Mouse (Mus musculus) CH12.LX (cell line): Measurements from ENCODE around the gene Sec14l1. TPM values are rescaled to one million over a fixed set of nuclear protein-coding genes. Genes with fewer than 3 reads are reported as not detected.
A peak's percentile ranks its signal among the peaks of the same experiment; 100 is the strongest.

Experiments
- DNase-seq: peaks from one replicate; pipeline ENCODE4 v3.0.0-alpha.2; 2013; ENCODE audit errors: extremely low read depth
- H3K27ac ChIP-seq: 2 replicates; pipeline ENCODE4 v1.5.1; 2012; ENCODE audit warnings: low read depth, mild to moderate bottlenecking, control low read depth, moderate library complexity; ENCODE audit not compliant: insufficient read depth
- H3K27me3 ChIP-seq: replicated peaks from 2 replicates; pipeline ENCODE3; 2012; ENCODE audit warnings: inconsistent platforms
- H3K36me3 ChIP-seq, 2 experiments: replicated peaks in 1 of 2; 2 replicates each; pipeline versions ENCODE3 to v1.6.1; 2012; ENCODE audit warnings: inconsistent platforms in 1 of 2, low read length in 1 of 2, mild to moderate bottlenecking in 1 of 2, mixed read lengths in 1 of 2, moderate library complexity in 1 of 2; ENCODE audit not compliant: control insufficient read depth in 1 of 2, insufficient read depth in 1 of 2
- H3K4me1 ChIP-seq, 2 experiments: 2 replicates each; pipeline ENCODE4 v1.6.1; 2012; ENCODE audit warnings: inconsistent platforms in 1 of 2, moderate library complexity in 1 of 2; ENCODE audit not compliant: insufficient read depth in 2 of 2, control insufficient read depth in 1 of 2
- H3K4me2 ChIP-seq: 2 replicates; pipeline ENCODE4 v1.6.1; 2012; ENCODE audit warnings: low read depth, mild to moderate bottlenecking, control low read depth; ENCODE audit not compliant: poor library complexity, insufficient read depth, severe bottlenecking
- H3K4me3 ChIP-seq, 3 experiments: fragments of 150-350 bp in 1 of 3; sonication (generic) in 1 of 3; replicated peaks in 1 of 3; 2 replicates each; pipeline versions ENCODE3 to v1.5.1; 2011 to 2012; ENCODE audit warnings: low read depth in 2 of 3, low read length in 2 of 3, mild to moderate bottlenecking in 2 of 3, moderate library complexity in 2 of 3, control low read depth in 1 of 3, improper control_type of control experiment in 1 of 3, inconsistent platforms in 1 of 3, mixed read lengths in 1 of 3; ENCODE audit not compliant: poor library complexity in 1 of 3
- H3K79me2 ChIP-seq: replicated peaks from 2 replicates; pipeline ENCODE4 v1.6.1; 2012; ENCODE audit warnings: mild to moderate bottlenecking, moderate library complexity; ENCODE audit not compliant: control insufficient read depth, poor library complexity, insufficient read depth, severe bottlenecking; ENCODE audit errors: extremely low read depth
- H3K9ac ChIP-seq: 2 replicates; pipeline ENCODE4 v1.6.1; 2012; ENCODE audit warnings: low read depth, mild to moderate bottlenecking, control low read depth, moderate library complexity; ENCODE audit not compliant: insufficient read depth
- H3K9me3 ChIP-seq: replicated peaks from 2 replicates; pipeline ENCODE3; 2012; ENCODE audit warnings: low read length, inconsistent platforms, mixed read lengths
- BHLHE40 ChIP-seq: IDR thresholded peaks from 2 replicates; pipeline ENCODE4 v1.6.1; 2011; ENCODE audit warnings: mild to moderate bottlenecking, low read depth, low read length, improper control_type of control experiment
- CHD1 ChIP-seq: IDR thresholded peaks from 2 replicates; pipeline ENCODE4 v1.6.1; 2012; ENCODE audit warnings: low read depth, low read length, improper control_type of control experiment, inconsistent platforms
- CTCF ChIP-seq, 2 experiments: IDR thresholded peaks in 1 of 2; conservative IDR thresholded peaks in 1 of 2; 2 replicates each; pipeline ENCODE4 v1.5.1; 2011 to 2012; ENCODE audit warnings: low read depth in 2 of 2, low read length in 2 of 2, improper control_type of control experiment in 1 of 2, inconsistent platforms in 1 of 2, mild to moderate bottlenecking in 1 of 2, moderate library complexity in 1 of 2
- E2F4 ChIP-seq: IDR thresholded peaks from 2 replicates; pipeline ENCODE4 v1.6.1; 2011; ENCODE audit warnings: low read depth, low read length, improper control_type of control experiment; ENCODE audit not compliant: insufficient replicate concordance
- ETS1 ChIP-seq: conservative IDR thresholded peaks from 2 replicates; pipeline ENCODE4 v1.6.1; 2012; ENCODE audit warnings: low read depth, mild to moderate bottlenecking, inconsistent platforms, low read length, improper control_type of control experiment, moderate library complexity
- HCFC1 ChIP-seq: IDR thresholded peaks from 2 replicates; pipeline ENCODE4 v1.6.1; 2012; ENCODE audit warnings: low read depth, mild to moderate bottlenecking, inconsistent platforms, low read length, improper control_type of control experiment
- IRF4 ChIP-seq: IDR thresholded peaks from 2 replicates; pipeline ENCODE4 v1.6.1; 2014; ENCODE audit warnings: low read depth, mild to moderate bottlenecking, inconsistent platforms, low read length, improper control_type of control experiment
- KAT2A ChIP-seq: IDR thresholded peaks from 2 replicates; pipeline ENCODE4 v1.6.1; 2012; ENCODE audit warnings: low read length, improper control_type of control experiment, inconsistent platforms; ENCODE audit not compliant: insufficient replicate concordance
- MYC ChIP-seq: IDR thresholded peaks from 2 replicates; pipeline ENCODE4 v1.6.1; 2011; ENCODE audit warnings: low read depth, mild to moderate bottlenecking, improper control_type of control experiment, low read length
- POLR2A ChIP-seq: IDR thresholded peaks from 2 replicates; pipeline ENCODE4 v1.6.1; 2011; ENCODE audit warnings: low read depth, mild to moderate bottlenecking, improper control_type of control experiment, low read length
- POLR2AphosphoS2 ChIP-seq: IDR thresholded peaks from 2 replicates; pipeline ENCODE4 v1.6.1; 2011; ENCODE audit warnings: low read depth, low read length, improper control_type of control experiment
- SMC3 ChIP-seq: IDR thresholded peaks from 2 replicates; pipeline ENCODE4 v1.6.1; 2011; ENCODE audit warnings: low read depth, low read length, improper control_type of control experiment
- TBP ChIP-seq: conservative IDR thresholded peaks from 2 replicates; pipeline ENCODE4 v1.6.1; 2011; ENCODE audit warnings: low read depth, low read length, improper control_type of control experiment
- UBTF ChIP-seq: IDR thresholded peaks from 2 replicates; pipeline ENCODE4 v1.6.1; 2012; ENCODE audit warnings: low read depth, mild to moderate bottlenecking, inconsistent platforms, low read length, improper control_type of control experiment, moderate library complexity
- ZKSCAN1 ChIP-seq: IDR thresholded peaks from 2 replicates; pipeline ENCODE4 v1.6.1; 2012; ENCODE audit warnings: low read depth, inconsistent platforms, low read length, improper control_type of control experiment, borderline replicate concordance
- ZMIZ1 ChIP-seq: IDR thresholded peaks from 2 replicates; pipeline ENCODE4 v1.6.1; 2012; ENCODE audit warnings: low read depth, mild to moderate bottlenecking, inconsistent platforms, low read length, improper control_type of control experiment
- dilution Hi-C: fragments of 300-500 bp; cut with MboI; formaldehyde crosslinking; loops from 2 replicates; pipeline ENCODE4 v1.14.3; 2020; ENCODE audit warnings: low sequenced_read_pairs; ENCODE audit not compliant: extremely low pct_unique_long_range_greater_than_20kb, extremely low pct_ligation_motif_present
- in situ Hi-C: fragments of 300-500 bp; cut with MboI; formaldehyde crosslinking; loops from 3 replicates; pipeline ENCODE4 v1.14.3; 2019; ENCODE audit warnings: low sequenced_read_pairs, low pct_ligation_motif_present, low pct_unique_long_range_greater_than_20kb, mixed read lengths
- polyA plus RNA-seq: library from polyadenylated mRNA; unstranded; fragments of >175 nt; gene quantifications from 2 replicates; pipeline ENCODE4 v1.2.1, GENCODE M21; 2012; ENCODE audit warnings: low read depth; ENCODE audit not compliant: insufficient read length
- total RNA-seq, 2 experiments: library from RNA; depleted of rRNA; stranded (reverse); fragments of 300-350 nt in 1 of 2; fragments of >200 nt in 1 of 2; gene quantifications; 2 replicates each; pipeline ENCODE4 v1.2.3; 2012 to 2014

The Sec14l1 gene
- total and polyA plus RNA-seq, 3 experiments = 18.5 to 28.2 (median 21.5) TPM

GRCm38 (mm10) chr11:117151461-117151860, 36.5 kb downstream of the Sec14l1 start:
- Histone ChIP-seq H3K79me2 (no peaks in the 10 kb centered on the region), H3K27me3 (no peaks in the 10 kb centered on the region), H3K9me3 (no peaks in the 10 kb centered on the region), H3K27ac (no peak overlapping the region), H3K9ac (no peak overlapping the region), H3K4me3 (no peak overlapping the region), H3K4me1 (peaks cover 39 to 78% of the 10 kb centered on the region in 2 experiments), H3K36me3 (peaks cover 57 to 89% of the 10 kb centered on the region in 2 experiments), H3K4me2 (no peak overlapping the region)
- TF ChIP-seq ZKSCAN1 = peak; percentile 55
- TF ChIP-seq HCFC1 = no peak
- in situ Hi-C loops = no loop called here
- DNase-seq = no peak
- dilution Hi-C loops = no loop called here

- in situ Hi-C loops = no loop called here
- no peaks in the 10 kb centered on the region for H3K79me2 ChIP-seq
- H3K9me3 ChIP-seq = no peaks in the 10 kb centered on the region
- DNase-seq = no peak
- no peak overlapping the region for H3K4me3 ChIP-seq
- H3K36me3 ChIP-seq = peaks cover 55 to 88% of the 10 kb centered on the region in 2 experiments
- H3K4me1 ChIP-seq = peaks cover 39 to 71% of the 10 kb centered on the region in 2 experiments
- no peak overlapping the region for H3K27ac ChIP-seq
- H3K9ac ChIP-seq = no peak overlapping the region
- TF ChIP-seq BHLHE40 (no peak), POLR2A (no peak), TBP (no peak), ZMIZ1 (no peak), KAT2A (no peak), CTCF (conservative IDR thresholded peaks at IDR 0.05 in 1 of 2, IDR thresholded peaks at IDR 0.05 in 1 of 2; ENCODE audit: low read depth in 2 of 2, low read length in 2 of 2) (no peak), ZKSCAN1 (no peak), POLR2AphosphoS2 (no peak), MYC (no peak), UBTF (no peak), IRF4 (no peak), CHD1 (no peak), E2F4 (no peak), SMC3 (no peak), ETS1 (no peak)
- H3K27me3 ChIP-seq = no peaks in the 10 kb centered on the region
- no peak overlapping the region for H3K4me2 ChIP-seq
- dilution Hi-C loops = no loop called here
These were observed 37.6 kb downstream of the Sec14l1 start for GRCm38 (mm10) chr11:117152541-117152940.
